Mouse (Mus musculus): ENCODE measurements around the gene Sbno1.

DNA sequence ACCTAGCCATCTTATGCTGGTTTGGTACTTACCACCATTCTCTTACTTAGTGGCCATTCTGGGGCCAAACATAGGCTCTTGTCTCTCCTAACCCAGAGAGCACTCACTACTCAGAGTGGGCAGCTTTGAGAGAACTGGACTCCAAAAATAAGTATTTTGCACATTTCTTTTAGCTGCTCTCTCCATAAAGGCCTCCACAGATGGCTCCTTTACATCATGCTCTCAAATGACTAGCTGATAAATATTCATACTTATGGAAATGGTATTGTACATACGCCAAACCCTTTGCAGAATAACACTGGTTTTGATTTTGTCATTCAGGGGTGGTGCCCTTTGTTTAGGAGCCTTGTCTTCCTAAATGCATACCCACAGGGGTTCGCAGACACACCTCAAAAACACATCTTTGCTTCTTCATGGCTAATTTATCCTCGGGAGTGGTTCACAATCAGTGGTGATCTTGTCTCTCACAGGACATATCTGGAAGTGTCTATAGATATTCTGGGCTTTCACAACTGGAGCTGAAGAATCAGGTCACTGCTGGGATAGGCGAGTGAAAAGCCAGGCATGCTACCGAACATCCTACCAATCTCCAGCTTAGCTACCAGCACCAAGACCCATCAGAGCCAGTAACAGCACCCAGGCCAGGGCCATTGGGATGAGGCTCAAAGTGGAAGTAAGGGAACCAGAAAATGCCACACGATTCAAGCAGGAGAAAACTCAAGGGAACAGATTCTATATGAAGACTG, 61.5 kb downstream of the Sbno1 start:
- TF ChIP-seq CTCF (IDR thresholded peaks at IDR 0.05; ENCODE audit: insufficient read depth, low read depth, low read length) (no peak), POLR2A (IDR thresholded peaks at IDR 0.05; ENCODE audit: insufficient read depth, low read depth, low read length) (no peak)

Data from olfactory bulb, adult 2 months (tissue).